Mouse (Mus musculus): ENCODE data around the gene Cish.

The Cish gene

GRCm38 (mm10) chr9:107278126-107278525 lies 17.7 kb upstream of the Cish start:
- DNase-seq = no peak

DNA sequence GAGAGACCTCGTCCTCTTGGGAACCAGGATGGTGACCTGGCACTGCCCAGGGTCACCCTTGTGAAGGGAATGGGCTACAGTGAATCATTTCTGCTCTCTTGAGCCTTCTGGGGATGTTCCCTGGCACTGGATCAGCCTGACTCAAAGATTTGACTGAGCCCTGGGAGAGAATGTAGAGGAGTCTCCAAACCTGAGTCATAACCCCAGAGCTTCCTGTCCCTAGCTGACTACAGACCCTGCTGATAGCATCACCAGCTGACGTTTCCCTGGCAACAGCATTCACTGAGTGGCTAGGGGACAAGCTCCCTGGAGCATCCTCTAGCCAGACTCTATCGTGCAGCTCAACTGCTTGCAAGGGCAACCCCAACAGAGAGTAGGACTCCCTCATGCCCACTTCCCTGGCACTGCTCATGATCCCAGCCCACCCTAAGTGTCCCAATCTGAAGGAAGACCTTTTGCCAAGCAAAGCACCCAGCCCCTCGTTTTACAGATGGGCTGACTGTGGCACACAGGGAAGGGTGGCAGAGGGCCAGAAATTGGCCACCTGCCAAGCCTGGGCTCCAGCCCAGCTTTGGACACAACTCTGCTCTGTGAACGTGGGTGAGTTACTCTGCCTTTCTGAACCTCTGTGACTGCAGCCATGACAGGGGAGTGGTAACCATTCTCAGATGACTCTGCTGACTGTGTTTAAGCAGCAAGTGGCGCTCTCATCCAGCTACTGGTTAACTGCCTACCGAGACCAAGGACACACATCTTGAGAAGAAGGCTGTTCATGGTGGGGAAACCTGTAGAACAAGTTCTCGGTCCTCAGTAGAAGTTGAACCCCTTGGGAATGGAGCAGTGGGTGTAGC lies 17.1 kb upstream of the Cish start:
- DNase-seq = peak; percentile 45

DNA sequence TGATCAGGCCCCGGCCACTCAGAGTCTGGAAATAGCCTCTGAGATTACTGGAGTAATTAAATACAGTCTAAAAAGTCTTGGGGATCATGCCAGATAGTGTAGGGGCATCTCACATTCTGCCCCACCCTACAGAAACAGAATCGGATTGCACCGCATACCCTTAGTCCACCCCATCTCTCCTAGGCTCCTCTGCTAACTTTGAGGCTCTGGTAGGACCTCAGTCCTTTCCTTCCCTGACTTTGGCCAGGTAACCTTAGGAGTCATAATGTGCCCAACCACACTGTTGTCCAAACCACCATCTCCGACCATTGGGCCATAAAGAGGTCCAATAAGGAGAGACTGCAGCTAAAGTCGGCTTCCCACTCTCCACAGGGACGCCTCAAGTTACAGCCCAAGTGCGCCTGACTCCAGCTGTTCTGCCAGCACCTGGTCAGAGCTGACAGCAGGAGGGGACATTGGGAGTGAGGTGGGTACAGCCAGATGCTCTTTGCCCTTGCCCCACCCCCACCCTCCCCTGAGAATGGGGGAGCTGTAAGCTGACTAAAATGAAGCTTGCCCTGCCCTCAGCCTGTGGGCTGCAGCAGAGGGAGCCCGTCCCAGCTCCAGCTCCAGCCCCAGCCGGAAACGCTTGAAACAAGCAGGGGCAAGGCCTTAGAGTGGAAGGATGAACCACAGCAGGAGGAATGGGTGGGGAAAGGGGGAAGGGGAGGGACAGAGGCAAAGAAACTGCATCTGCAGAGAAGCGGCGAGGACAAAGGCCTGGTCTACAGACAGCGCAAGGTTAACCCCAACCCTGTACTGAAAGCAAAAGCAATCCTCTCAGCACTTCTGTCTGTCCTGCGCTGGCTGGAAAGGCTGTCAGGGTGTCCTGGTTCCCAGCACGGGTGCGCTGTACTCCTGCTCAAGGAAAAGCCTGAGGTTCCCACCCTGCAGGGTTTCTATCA lies 16.2 kb upstream of the Cish start:
- peak; percentile 74 for DNase-seq

GRCm38 (mm10) chr9:107280322-107281027 lies 15.4 kb upstream of the Cish start:
- no peak for DNase-seq

DNA sequence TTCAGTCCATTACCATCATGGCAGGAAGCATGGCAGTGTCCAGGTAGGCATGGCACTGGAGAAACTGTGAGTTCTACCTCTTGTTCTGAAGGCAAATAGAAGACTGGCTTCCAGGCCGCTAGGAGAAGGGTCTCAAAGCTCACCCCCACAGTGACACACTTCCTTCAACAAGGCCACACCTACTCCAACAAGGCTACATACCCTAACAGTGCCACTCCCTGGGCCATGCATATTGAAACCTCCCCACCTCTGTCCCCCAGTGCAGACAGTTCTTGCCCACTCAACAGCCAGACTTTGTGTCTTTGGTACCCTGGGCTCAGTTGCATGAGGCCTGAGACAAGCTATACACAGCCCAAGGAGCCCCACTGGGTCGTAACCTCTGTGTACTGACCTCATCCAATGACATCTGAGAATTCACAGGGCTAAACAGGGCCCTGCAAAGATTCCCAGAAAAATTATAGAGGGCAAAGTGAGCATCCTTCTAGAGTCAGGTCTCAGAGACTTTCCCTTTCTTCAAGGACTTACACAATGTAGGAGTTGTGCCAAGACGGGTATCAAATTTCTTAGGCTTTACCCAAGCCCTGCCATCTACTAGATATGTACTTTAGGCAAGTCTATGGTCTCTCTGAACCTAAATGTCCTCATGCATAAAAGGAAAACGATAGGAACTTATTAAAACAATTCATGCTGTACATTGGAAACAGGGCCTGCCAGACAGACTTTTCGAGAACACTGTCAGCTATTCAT lies 14.4 kb upstream of the Cish start:
- no peak for DNase-seq

GRCm38 (mm10) chr9:107282951-107283350 lies 12.9 kb upstream of the Cish start:
- DNase-seq = no peak

DNA sequence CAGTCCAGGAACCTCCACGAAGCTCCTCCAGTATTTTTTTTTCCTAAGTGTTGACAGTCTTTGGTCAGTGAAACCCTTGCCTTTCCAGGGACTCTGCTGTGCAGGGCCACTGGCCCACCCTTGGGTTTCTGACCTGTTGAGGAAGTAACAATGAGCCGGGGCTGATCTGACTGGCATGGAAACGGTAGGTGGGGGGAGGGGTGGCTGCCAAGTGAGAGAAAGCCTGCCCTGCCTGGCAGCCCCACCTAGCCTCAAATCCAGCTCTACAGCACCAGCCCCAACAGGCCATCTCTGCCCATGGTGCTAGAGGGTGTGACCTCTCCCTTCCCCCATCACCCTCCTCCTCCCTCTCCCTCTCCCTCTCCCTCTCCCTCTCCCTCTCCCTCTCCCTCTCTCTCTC lies 10.8 kb upstream of the Cish start:
- peak; percentile 68 for DNase-seq

DNA sequence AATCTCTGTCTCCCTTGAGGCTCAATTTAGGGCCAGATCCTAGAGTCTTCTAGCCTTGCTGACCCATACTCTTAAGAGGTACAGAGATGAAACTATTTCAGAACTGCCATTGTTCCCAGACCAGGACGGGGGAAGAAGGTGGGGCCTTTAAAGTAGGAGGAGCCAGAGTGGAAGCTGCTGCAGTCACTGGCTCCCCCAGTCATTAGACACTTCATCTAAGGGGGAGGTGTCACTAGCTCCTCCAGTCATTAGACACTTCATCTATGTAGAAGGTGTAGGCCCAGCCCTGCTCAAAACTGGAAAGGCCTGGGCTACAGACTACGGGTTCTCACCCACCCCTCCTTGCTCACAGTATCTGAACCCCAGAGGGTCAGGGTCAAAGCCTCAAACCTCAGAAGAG lies 8.5 kb upstream of the Cish start:
- DNase-seq = no peak

- DNase-seq = no peak
Measured at GRCm38 (mm10) chr9:107288105-107288650, 7.6 kb upstream of the Cish start.

GRCm38 (mm10) chr9:107288711-107289110 lies 7.1 kb upstream of the Cish start:
- DNase-seq = no peak

GRCm38 (mm10) chr9:107289211-107290076 lies 6.4 kb upstream of the Cish start, which contains the start of gene Mapkapk3:
Mapkapk3 (minus strand) TSS chr9:107289877.
- peak; percentile 93 for DNase-seq

- DNase-seq = peak; percentile 92
Measured at GRCm38 (mm10) chr9:107290897-107291296, 4.9 kb upstream of the Cish start.

DNA sequence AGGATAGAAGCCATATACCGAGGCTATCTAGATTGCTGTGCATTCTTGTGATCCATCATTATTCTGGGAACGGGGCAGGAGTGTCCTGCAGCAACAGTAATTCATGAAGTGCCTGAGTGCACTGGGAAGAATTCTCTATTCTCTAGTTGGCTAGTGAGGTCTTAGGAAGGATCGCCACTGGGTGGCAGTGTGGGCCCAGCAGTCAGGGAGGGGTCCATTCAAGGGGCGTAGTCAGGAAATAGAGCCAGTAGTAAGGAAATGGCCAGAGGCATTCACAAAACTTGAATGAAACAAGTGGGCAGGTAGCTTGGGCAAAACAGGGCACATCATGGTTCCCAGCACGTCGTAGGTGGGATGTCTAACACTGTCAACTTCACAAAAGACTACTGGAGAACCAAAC lies 1.6 kb upstream of the Cish start:
- DNase-seq = peak; percentile 92

- no peak for DNase-seq
Measured at GRCm38 (mm10) chr9:107295616-107296015, 210 bp upstream of the Cish start.

DNA sequence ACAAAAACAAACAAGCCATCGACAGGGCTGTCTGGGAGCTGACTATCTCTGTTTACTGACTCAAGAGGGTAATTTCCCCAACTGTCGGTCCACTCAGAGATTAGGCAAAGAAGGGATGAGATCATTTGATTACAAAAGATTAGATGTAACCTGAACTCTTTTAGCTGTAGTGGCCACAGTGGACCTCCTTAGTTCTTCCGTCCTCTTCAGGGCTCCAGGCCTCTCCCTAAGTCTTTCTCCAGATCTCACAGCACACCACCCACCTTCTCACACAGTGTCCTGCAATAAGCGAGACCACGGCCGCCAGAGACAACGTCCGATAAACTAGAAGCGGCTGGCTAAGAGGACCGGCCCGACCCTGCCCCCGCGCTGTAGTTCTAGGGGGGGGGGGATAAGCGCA lies 215 bp downstream of the Cish start:
- DNase-seq = no peak

DNA sequence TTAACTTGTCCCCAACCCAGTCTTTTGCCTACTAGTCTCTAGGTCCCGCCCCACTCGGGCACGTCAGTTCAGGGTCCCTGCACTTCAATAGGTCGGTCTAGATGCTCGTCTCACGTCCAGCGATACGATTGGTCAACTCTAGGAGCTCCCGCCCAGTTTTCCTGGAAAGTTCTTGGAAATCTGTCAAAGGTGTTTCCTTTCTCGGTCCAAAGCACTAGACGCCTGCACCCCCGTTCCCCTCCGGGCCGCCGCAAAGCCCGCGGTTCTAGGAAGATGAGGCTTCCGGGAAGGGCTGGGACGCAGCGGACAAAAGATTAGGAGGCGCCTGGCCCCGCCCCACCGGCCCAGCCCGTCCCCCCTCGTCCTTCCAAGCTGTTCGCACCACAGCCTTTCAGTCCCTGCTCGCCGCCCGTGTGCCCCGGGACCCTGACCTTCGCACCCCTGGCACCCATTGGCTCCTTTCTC lies 707 bp downstream of the Cish start:
- peak; percentile 95 for DNase-seq

GRCm38 (mm10) chr9:107297059-107297458 lies 1.2 kb downstream of the Cish start:
- DNase-seq = no peak

- no peak for DNase-seq
Measured at GRCm38 (mm10) chr9:107297658-107298057, 1.8 kb downstream of the Cish start.

DNA sequence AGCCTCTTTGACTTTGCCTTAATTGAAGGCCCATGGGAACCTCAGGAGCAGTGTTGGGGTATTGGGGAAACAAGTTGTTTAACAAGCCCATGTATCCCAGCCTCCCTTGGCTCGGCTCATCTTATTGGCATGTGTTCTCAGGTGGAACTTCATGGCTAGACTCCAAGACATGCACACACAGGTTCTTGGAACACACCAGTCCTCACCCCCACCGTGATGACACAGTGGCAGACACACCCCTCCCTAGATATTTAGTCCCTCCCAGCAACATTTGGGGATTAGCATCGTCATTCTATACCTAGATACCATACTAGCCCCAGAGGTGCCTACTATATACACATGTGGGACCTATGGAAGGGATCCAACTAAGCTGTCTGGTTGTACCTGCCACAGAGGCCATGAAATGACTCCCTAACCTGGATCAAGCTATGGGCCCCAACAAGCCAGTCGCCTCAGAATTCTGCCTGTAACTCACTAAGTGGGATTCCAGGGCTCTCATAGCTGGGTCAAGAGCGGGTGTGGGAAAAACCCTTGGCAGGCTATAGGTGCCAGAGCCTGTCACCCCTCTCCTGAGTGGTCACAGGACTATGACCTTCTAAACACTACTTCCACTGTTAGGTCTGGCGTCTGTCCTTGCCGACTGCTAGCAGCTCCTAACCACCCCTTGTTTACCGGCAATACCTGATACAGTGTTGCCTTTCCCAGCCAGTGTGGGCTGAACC lies 2.4 kb downstream of the Cish start:
- DNase-seq = peak; percentile 52

GRCm38 (mm10) chr9:107298876-107299275 lies 3.0 kb downstream of the Cish start:
- DNase-seq = no peak

Measured in kidney, postnatal 10 days (tissue).